Mouse (Mus musculus) heart, adult 2 months (tissue): ENCODE measurements at regions not wholly inside any gene's neighbourhood (a gene's known extent, or its start where the extent isn't known, plus 50 kb on each side); places are given as distances from the start of the nearest gene placed in this dataset.

ENCODE experiments used
- CTCF ChIP-seq: fragments of 200-600 bp; IDR thresholded peaks from 2 replicates; pipeline ENCODE4 v1.8.1; 2022; ENCODE audit warnings: antibody characterized with exemption, mild to moderate bottlenecking, moderate library complexity
- EP300 ChIP-seq: fragments of 200-500 bp; IDR thresholded peaks from 2 replicates; pipeline ENCODE4 v1.6.1; 2011; ENCODE audit warnings: low read depth, low read length, control low read depth; ENCODE audit not compliant: insufficient read depth
- POLR2A ChIP-seq: fragments of 200-500 bp; IDR thresholded peaks from 2 replicates; pipeline ENCODE4 v1.6.1; 2011; ENCODE audit warnings: mild to moderate bottlenecking, low read depth, low read length, control low read depth; ENCODE audit not compliant: insufficient read depth

DNA sequence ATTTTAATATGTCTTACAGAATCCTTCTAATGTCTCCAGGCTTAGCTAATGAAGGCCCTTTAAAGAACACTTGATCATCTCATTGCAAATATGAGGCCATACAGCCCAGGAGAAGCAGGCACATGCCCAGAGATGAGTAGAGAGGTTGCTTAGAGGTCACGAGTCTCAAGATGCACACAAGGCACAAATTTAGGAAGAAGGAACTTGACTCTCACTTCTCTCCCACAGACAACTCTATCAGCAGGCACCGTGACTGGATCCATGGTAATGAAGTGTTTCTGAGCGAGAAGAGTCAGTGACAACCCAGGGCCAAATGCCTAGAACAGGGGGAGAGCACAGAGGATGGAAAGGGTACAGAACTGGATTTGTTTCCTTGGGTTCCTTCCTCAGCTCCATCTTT, 392.7 kb upstream of the Klf4 start:
- TF ChIP-seq CTCF, result no peak
- no peak for TF ChIP-seq POLR2A
- no peak for TF ChIP-seq EP300
